Mouse (Mus musculus) heart, adult 2 months (tissue): ENCODE data around the gene Rbak.

Experiments
- CTCF ChIP-seq: fragments of 200-600 bp; IDR thresholded peaks from 2 replicates; pipeline ENCODE4 v1.8.1; 2022; ENCODE audit warnings: antibody characterized with exemption, mild to moderate bottlenecking, moderate library complexity
- EP300 ChIP-seq: fragments of 200-500 bp; IDR thresholded peaks from 2 replicates; pipeline ENCODE4 v1.6.1; 2011; ENCODE audit warnings: low read depth, low read length, control low read depth; ENCODE audit not compliant: insufficient read depth
- POLR2A ChIP-seq: fragments of 200-500 bp; IDR thresholded peaks from 2 replicates; pipeline ENCODE4 v1.6.1; 2011; ENCODE audit warnings: mild to moderate bottlenecking, low read depth, low read length, control low read depth; ENCODE audit not compliant: insufficient read depth

DNA sequence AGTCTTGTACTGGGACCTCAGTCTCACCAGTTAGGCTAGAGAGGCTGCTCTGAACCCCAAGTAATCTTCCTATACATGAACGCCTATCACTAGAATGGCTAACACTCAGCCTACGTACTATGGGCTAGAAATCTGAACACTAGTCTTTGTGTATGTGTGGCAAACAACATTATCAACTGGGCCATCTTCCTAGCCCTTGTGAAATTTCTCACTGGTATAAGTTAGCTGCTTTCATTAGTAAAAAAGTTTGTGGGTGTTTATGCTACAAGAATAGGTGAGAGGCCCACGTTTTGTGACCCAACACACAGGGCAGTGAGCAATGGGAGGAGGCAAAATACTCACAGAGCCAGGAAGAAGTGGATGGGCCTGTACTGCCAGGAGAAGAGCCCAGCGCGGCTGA is 40.4 kb upstream of the Rbak start:
- TF ChIP-seq POLR2A (no peak), CTCF (no peak), EP300 (no peak)
